Mouse (Mus musculus): ENCODE measurements around the gene Socs1. TPM values are rescaled to one million over a fixed set of nuclear protein-coding genes. Genes with fewer than 3 reads are reported as not detected.
A peak's percentile ranks its signal among the peaks of the same experiment; 100 is the strongest.

Gene Socs1
- polyA plus RNA-seq, 1 experiment from 2014 or later, result 1.2 TPM

- H3K4me2 ChIP-seq, result peak overlapping the region; percentile 65
- peak; percentile 97 for ATAC-seq (ENCODE audit: insufficient read depth)
- H3K4me3 ChIP-seq (replicated peaks), result peak overlapping the region; percentile 35
- H3K4me1 ChIP-seq (replicated peaks), result peaks cover 29% of the 10 kb centered on the region
- no peaks in the 10 kb centered on the region for H3K36me3 ChIP-seq (replicated peaks)
- WGBS (ENCODE audit: insufficient replicate concordance), result 17% methylated on average over 5 of the region's 5 CpGs
- no peaks in the 10 kb centered on the region for H3K9me3 ChIP-seq (replicated peaks)
- no peaks in the 10 kb centered on the region for H3K27me3 ChIP-seq
- H3K27ac ChIP-seq (replicated peaks), result peak overlapping the region; percentile 68
- peak overlapping the region; percentile 7; the same call in 1 of the 2 replicates for H3K9ac ChIP-seq
Observed at GRCm38 (mm10) chr16:10732421-10732820, 52.9 kb downstream of the Socs1 start.

Other genes with a start within 250 kb of the Socs1 start
- gene Dexi, start 242.5 kb downstream of the Socs1 start, polyA plus RNA-seq (2015; fragmentation: Nextera tagmentation; extraction: Ambion mirVana), result 3.2 and 4.4 TPM in 2 replicates
- 9.9 and 10.9 TPM in 2 replicates for gene Clec16a, start 240.2 kb downstream of the Socs1 start, polyA plus RNA-seq (2015; fragmentation: Nextera tagmentation; extraction: Ambion mirVana)
- gene Tnp2, start 3.1 kb upstream of the Socs1 start, polyA plus RNA-seq (2015; fragmentation: Nextera tagmentation; extraction: Ambion mirVana), result not detected in 2 replicates
- gene Prm3, start 5.4 kb upstream of the Socs1 start, polyA plus RNA-seq (2015; fragmentation: Nextera tagmentation; extraction: Ambion mirVana), result not detected in 2 replicates
- gene Prm2, start 10.6 kb upstream of the Socs1 start, polyA plus RNA-seq (2015; fragmentation: Nextera tagmentation; extraction: Ambion mirVana), result not detected in 2 replicates
- not detected in 2 replicates for gene Prm1, start 20.3 kb upstream of the Socs1 start, polyA plus RNA-seq (2015; fragmentation: Nextera tagmentation; extraction: Ambion mirVana)
- not detected in 2 replicates for gene Gm11172, start 27.4 kb upstream of the Socs1 start, polyA plus RNA-seq (2015; fragmentation: Nextera tagmentation; extraction: Ambion mirVana)
- 1.8 and 1.9 TPM in 2 replicates for gene Rmi2, start 49.5 kb upstream of the Socs1 start, polyA plus RNA-seq (2015; fragmentation: Nextera tagmentation; extraction: Ambion mirVana)